Mouse (Mus musculus) neutrophil, adult 83 days (primary cell): ENCODE data around the gene Olfr1222. TPM values are rescaled to one million over a fixed set of nuclear protein-coding genes. Genes with fewer than 3 reads are reported as not detected.

Experiments used
- total RNA-seq, 2 experiments: library from RNA; stranded (reverse); gene quantifications; one replicate each; pipeline ENCODE4 v1.2.4; 2023

Olfr1222 gene
- not detected for total RNA-seq

DNA sequence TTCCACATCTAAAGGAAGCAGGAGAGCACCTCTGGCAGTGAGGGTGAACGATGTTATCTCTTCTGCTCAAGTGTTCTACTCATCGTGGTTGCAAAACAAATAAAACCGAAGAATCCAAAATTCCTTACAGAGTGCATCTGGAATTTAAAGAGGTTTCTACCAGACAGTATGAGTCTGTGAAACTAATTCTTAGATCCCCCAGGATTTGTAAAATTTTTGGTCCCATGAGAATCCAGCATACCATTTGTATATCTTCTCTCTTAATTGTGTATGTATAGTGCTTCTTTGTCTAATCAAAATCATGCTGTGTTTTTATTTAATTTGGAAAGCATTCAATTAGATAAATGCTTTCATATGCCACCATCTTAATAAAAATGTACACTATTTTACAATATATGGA, at the start of gene Olfr1222:
Olfr1222 (minus strand) TSS at position 101 of the 400 bp plus-strand sequence.

GRCm38 (mm10) chr2:89174569-89174968, 41.7 kb upstream of the Olfr1222 start, which contains the start of gene Olfr1225:
Gene Olfr1225 (minus strand): TSS chr2:89174669.

GRCm38 (mm10) chr2:89163991-89164390, 31.1 kb upstream of the Olfr1222 start, which contains the start of gene Olfr1224-ps1:
Gene Olfr1224-ps1 (minus strand): TSS chr2:89164091.

GRCm38 (mm10) chr2:89151460-89151859, 18.6 kb upstream of the Olfr1222 start, which contains the start of gene Olfr1223:
Gene Olfr1223 (minus strand): TSS chr2:89151560.

DNA sequence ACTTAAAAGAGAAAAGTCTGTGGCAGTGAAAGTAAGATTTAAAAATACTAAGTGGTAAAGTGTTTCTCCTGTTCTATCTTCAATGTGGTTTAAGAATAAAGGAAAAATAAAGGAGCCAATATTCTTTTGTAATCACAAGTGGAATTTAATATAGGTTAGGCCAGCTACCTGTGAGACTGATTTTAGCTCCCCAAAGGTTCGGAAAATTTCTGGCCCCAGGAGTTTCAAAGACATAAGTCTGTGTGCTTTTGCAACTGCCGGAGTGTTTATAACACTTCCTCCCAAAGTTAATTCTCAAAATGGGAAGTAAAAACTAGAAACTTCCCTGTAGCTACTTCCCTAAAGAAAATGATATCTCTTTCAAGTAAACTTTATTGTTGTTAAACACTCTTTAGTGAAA, 15.7 kb downstream of the Olfr1222 start, which contains the start of gene Olfr1221:
Olfr1221 (minus strand) TSS at position 101 of the 400 bp plus-strand sequence.

GRCm38 (mm10) chr2:89106735-89107134, 26.1 kb downstream of the Olfr1222 start, which contains the start of gene Olfr1220:
Gene Olfr1220 (minus strand): TSS chr2:89106835.

DNA sequence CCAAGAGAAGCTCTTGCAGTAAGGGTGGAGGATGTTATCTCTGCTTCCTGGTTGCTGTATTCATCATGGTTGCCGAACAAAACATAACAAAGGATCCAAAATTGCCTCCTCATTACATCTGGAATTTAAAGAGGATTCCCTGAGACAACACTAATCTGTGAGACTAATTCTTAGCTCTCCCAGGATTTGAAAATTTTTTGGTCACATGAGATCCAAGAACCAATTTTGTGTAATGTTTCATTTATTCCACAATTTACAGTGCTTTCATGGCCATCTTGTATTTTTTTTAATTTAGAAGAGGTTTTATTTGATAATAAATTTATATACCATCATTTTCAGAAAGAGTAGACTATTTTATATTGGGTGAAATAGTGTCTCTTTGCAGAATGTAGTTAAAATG, 49.4 kb downstream of the Olfr1222 start, which contains the start of gene Olfr1219:
Olfr1219 (minus strand) TSS at position 101 of the 400 bp plus-strand sequence.

Other genes with a start within 250 kb of the Olfr1222 start
- gene Olfr1208, start 230.7 kb downstream of the Olfr1222 start, total RNA-seq, result not detected
- gene Olfr1209, start 217.9 kb downstream of the Olfr1222 start, total RNA-seq, result not detected
- gene Olfr1211, start 194.9 kb downstream of the Olfr1222 start, total RNA-seq, result not detected
- gene Olfr1212, start 179.1 kb downstream of the Olfr1222 start, total RNA-seq, result not detected
- gene Gm13762, start 152.8 kb downstream of the Olfr1222 start, total RNA-seq, result not detected
- gene Olfr1214, start 140.4 kb downstream of the Olfr1222 start, total RNA-seq, result not detected
- gene Olfr1215, start 126.1 kb downstream of the Olfr1222 start, total RNA-seq, result not detected
- not detected for gene Olfr1216, start 114.7 kb downstream of the Olfr1222 start, total RNA-seq
- gene Olfr1217, start 101.0 kb downstream of the Olfr1222 start, total RNA-seq, result not detected
- gene Olfr1218, start 71.9 kb downstream of the Olfr1222 start, total RNA-seq, result not detected
- not detected for gene Olfr1219, start 49.5 kb downstream of the Olfr1222 start, total RNA-seq
- gene Olfr1220, start 26.2 kb downstream of the Olfr1222 start, total RNA-seq, result not detected
- not detected for gene Olfr1221, start 15.8 kb downstream of the Olfr1222 start, total RNA-seq
- gene Olfr1223, start 18.5 kb upstream of the Olfr1222 start, total RNA-seq, result not detected
- not detected for gene Olfr1224-ps1, start 31.0 kb upstream of the Olfr1222 start, total RNA-seq
- not detected for gene Olfr1225, start 41.6 kb upstream of the Olfr1222 start, total RNA-seq
- gene Olfr1226, start 67.0 kb upstream of the Olfr1222 start, total RNA-seq, result not detected
- gene Olfr1228, start 121.0 kb upstream of the Olfr1222 start, total RNA-seq, result not detected
- gene Olfr1229, start 155.0 kb upstream of the Olfr1222 start, total RNA-seq, result not detected
- gene Olfr1230, start 164.2 kb upstream of the Olfr1222 start, total RNA-seq, result not detected
- gene Olfr1231, start 174.0 kb upstream of the Olfr1222 start, total RNA-seq, result not detected
- not detected for gene Olfr1232, start 196.6 kb upstream of the Olfr1222 start, total RNA-seq
- not detected for gene Olfr1233, start 209.3 kb upstream of the Olfr1222 start, total RNA-seq
- not detected for gene Olfr1234, start 231.8 kb upstream of the Olfr1222 start, total RNA-seq